In the genomic region with DNA sequence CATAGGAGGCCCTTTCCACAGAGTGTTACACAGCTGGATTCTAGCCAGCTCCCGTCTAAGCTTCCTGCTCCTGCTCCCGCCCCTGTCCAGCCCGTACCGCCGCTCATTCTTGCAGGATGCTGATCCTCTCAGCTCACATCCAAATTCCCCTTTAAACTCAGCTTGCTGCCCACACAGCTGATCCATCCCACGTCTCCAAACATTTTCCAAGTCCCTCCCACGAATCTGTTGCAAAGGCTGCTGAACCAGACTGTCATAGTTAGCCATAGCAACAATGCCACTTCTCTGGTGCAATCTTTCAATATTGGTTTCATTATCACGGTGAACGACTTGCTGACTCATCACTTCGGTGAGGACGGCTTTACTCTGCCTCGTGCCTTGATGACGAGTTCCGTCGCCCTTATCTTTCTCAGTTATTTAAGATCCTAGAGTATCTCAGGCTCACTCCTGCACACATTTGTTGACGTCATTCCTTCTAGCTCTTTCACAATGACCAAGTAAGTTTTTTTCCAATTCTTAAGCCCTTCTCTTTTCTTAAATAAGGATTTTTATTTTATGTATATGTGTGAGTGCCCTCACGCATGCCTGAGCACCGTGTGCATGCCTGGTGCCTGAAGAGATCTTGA, we compare ENCODE assay signal across 8 mouse cellular contexts.
DNase-seq lines count a peak whose midpoint lies in the region; ATAC-seq lines count a peak whose summit lies in the region.

No protein-coding gene starts in this region.

- peak; percentile 16 for DNase-seq in gastrocnemius, postnatal 14 days
- no peak for DNase-seq in gastrocnemius, adult 8-10 months (ENCODE audit: low spot score in 2 of 2)
- peak; percentile 22 for DNase-seq in urinary bladder, postnatal 14 days (ENCODE audit: low spot score)
- DNase-seq in urinary bladder, postnatal 36 days (ENCODE audit: low spot score in 2 of 2) = no peak
- peak; percentile 42 to 77 for DNase-seq in layer of hippocampus, postnatal 14 days (ENCODE audit: low spot score in 2 of 2)
- no peak for DNase-seq in thymus, postnatal 14 days
- DNase-seq in natural killer cell, adult 2 months (ENCODE audit: low spot score in 2 of 2) = no peak

- intact Hi-C loops in gastrocnemius, postnatal 14 days (cut with DNase I; ENCODE audit: low total_unique reads) = no loop called here

- no peak for ATAC-seq in inflammation-experienced regulatory T-cells, adult 6 months

Comparison
In these comparisons a context has a peak if more than half of its experiments do, and no peak if none do; other contexts are left out.
1. DNase-seq: peak in gastrocnemius, postnatal 14 days (single experiment), urinary bladder, postnatal 14 days (single experiment) and layer of hippocampus, postnatal 14 days (2 of 2); none in gastrocnemius, adult 8-10 months (0 of 2), urinary bladder, postnatal 36 days (0 of 2), thymus, postnatal 14 days (single experiment) and natural killer cell, adult 2 months (0 of 2).